Mouse (Mus musculus) ES-E14 (cell line): ENCODE results near the gene Rtn1.

Experiments used
- CHD2 ChIP-seq: IDR thresholded peaks from 2 replicates; pipeline ENCODE4 v1.6.1; 2014; ENCODE audit warnings: mild to moderate bottlenecking, low read depth, low read length, inconsistent platforms
- MAFK ChIP-seq: IDR thresholded peaks from 2 replicates; pipeline ENCODE4 v1.6.1; 2014; ENCODE audit warnings: mild to moderate bottlenecking, low read depth, low read length, inconsistent platforms; ENCODE audit not compliant: insufficient read depth
- ZC3H11A ChIP-seq: IDR thresholded peaks from 2 replicates; pipeline ENCODE4 v1.6.1; 2012; ENCODE audit warnings: low read depth, mild to moderate bottlenecking, inconsistent platforms, low read length, borderline replicate concordance
- ZNF384 ChIP-seq: IDR thresholded peaks from 2 replicates; pipeline ENCODE4 v1.6.1; 2012; ENCODE audit warnings: low read depth, low read length, inconsistent platforms

DNA sequence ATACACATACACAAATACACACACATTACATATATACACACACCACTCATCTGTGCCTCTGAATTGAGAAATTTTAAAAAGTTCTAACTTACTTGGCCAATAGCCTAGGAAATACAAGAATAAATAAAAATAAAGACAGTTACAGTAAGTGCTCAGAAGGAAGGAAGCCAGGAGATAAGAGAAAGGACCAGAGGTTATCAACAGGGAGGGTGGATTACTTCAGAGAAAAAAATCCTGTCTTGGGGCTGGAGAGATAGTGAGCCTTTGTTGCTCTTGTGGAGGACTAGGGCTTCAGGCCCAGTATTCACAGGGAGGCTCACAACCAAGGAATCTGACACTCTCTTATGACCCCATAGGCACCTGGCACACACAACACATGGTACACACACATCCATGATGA is 82.8 kb downstream of the Rtn1 start:
- TF ChIP-seq ZC3H11A (no peak), CHD2 (no peak), ZNF384 (no peak), MAFK (no peak)
